Mouse (Mus musculus) CH12.LX (cell line): ENCODE measurements at regions not wholly inside any gene's neighbourhood (a gene's known extent, or its start where the extent isn't known, plus 50 kb on each side); places are given as distances from the start of the nearest gene placed in this dataset.

ENCODE experiments used
- CTCF ChIP-seq, 2 experiments: IDR thresholded peaks in 1 of 2; conservative IDR thresholded peaks in 1 of 2; 2 replicates each; pipeline ENCODE4 v1.5.1; 2011 to 2012; ENCODE audit warnings: low read depth in 2 of 2, low read length in 2 of 2, improper control_type of control experiment in 1 of 2, inconsistent platforms in 1 of 2, mild to moderate bottlenecking in 1 of 2, moderate library complexity in 1 of 2
- ETS1 ChIP-seq: conservative IDR thresholded peaks from 2 replicates; pipeline ENCODE4 v1.6.1; 2012; ENCODE audit warnings: low read depth, mild to moderate bottlenecking, inconsistent platforms, low read length, improper control_type of control experiment, moderate library complexity
- MAX ChIP-seq: IDR thresholded peaks from 2 replicates; pipeline ENCODE4 v1.6.1; 2011; ENCODE audit warnings: low read length, improper control_type of control experiment
- MXI1 ChIP-seq: IDR thresholded peaks from 2 replicates; pipeline ENCODE4 v1.6.1; 2011; ENCODE audit warnings: mild to moderate bottlenecking, low read depth, low read length, improper control_type of control experiment
- POLR2A ChIP-seq: IDR thresholded peaks from 2 replicates; pipeline ENCODE4 v1.6.1; 2011; ENCODE audit warnings: low read depth, mild to moderate bottlenecking, improper control_type of control experiment, low read length
- UBTF ChIP-seq: IDR thresholded peaks from 2 replicates; pipeline ENCODE4 v1.6.1; 2012; ENCODE audit warnings: low read depth, mild to moderate bottlenecking, inconsistent platforms, low read length, improper control_type of control experiment, moderate library complexity
- USF1 ChIP-seq: IDR thresholded peaks from 2 replicates; pipeline ENCODE4 v1.6.1; 2014; ENCODE audit warnings: low read depth, mild to moderate bottlenecking, inconsistent platforms, low read length, improper control_type of control experiment

DNA sequence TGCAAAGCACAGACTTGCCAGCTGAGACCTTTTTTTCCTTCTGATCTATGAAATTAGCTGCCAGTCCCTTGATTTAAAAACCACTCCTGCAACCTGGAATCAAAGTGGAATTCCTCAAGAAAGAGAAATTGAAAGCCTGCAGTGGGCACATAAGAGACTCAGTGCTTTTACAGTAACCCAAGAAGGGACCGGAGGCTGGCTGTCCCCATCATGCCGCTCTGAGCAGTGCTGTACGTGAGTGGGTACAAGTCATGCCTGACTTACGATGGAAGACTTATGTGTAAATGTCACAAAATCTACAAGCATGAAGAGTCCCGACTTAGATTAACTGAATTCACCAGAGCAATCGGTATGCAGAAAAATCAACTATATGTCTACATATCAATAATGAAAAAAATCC is 73.6 kb upstream of the Cxcl12 start:
- TF ChIP-seq CTCF (conservative IDR thresholded peaks at IDR 0.05 in 1 of 2, IDR thresholded peaks at IDR 0.05 in 1 of 2; ENCODE audit: low read depth in 2 of 2, low read length in 2 of 2) (no peak), POLR2A (no peak), UBTF (no peak), MXI1 (no peak), MAX (no peak), ETS1 (no peak), USF1 (no peak)
